ENCODE assay signal across 9 mouse cellular contexts in the genomic region with DNA sequence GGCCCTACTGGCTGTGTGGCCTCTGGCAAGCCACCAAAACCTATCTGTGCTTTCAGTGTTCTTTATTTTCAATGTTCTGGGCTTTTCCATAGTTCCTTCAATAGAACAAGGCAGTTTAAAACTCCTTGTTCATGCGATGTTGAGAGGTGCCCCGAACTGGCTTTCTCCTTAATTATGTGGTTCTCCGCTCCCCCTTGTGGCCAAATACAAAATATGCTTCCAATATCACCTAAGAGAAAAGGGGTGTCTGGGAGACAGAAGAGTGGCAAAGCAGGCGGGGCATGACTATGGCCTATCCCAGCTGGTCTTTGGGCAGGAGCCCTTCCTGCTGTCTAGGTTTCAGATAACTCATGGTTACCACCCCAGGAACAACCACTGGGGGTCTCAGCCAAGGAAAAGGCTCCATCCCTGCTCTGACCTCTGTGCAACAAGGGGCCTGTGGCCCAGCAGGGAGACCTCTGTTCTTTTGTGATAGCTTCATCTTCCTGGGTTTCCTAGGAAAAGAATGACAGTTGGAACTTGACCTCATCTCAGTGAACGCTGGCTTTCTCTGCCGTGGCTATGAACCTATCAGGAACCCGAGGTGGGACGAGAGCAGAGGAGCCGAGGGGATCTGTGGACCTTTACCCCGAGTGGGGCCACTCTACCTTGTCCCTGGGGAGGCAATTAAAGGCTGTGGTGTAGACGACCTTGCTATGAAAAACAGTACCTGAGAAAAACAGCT. TPM values are rescaled to one million over a fixed set of nuclear protein-coding genes. Genes with fewer than 3 reads are reported as not detected.
DNase-seq lines count a peak whose midpoint lies in the region; ATAC-seq and TF ChIP-seq lines count a peak whose summit lies in the region.
"Had no signal": no experiment of that assay in that cellular context is flagged by ENCODE, and none has a peak within 500 bp of the region (broad histone marks: within the 10 kb centered on the region; RNA-seq: fewer than 3 reads in every experiment).

No protein-coding gene starts in this region.

- TF ChIP-seq POLR2A in limb, embryonic 14.5 days (IDR thresholded peaks at IDR 0.05; ENCODE audit: borderline replicate concordance, extremely low read depth, insufficient read depth, insufficient read length): no peak

- H3K4me1 ChIP-seq in limb, embryonic 14.5 days (ENCODE audit: control insufficient read depth, insufficient read depth, low read length): no peaks in the 10 kb centered on the region
- no peaks in the 10 kb centered on the region for H3K4me1 ChIP-seq in limb, embryonic 10.5 days
- H3K4me1 ChIP-seq: neural tube, embryonic 13.5 days had no signal

- no peaks in the 10 kb centered on the region for H3K27me3 ChIP-seq in limb, embryonic 14.5 days (ENCODE audit: control insufficient read depth, insufficient read depth, low read length)
- no peaks in the 10 kb centered on the region for H3K27me3 ChIP-seq in limb, embryonic 10.5 days (ENCODE audit: low read depth, poor library complexity, severe bottlenecking)
- H3K27me3 ChIP-seq: neural tube, embryonic 13.5 days had no signal

- no peak for ATAC-seq in cerebellum, adult (ENCODE audit: insufficient number of reproducible peaks, low FRiP score, low TSS enrichment)
- no peak for ATAC-seq in limb, embryonic 14.5 days (ENCODE audit: low FRiP score, low read depth)

- no peak overlapping the region for H3K4me2 ChIP-seq in limb, embryonic 14.5 days (replicated peaks; ENCODE audit: low read depth, low read length, severe bottlenecking)
- H3K4me2 ChIP-seq: neural tube, embryonic 13.5 days had no signal

- WGBS in limb, embryonic 14.5 days: 66% methylated on average over 11 of the region's 11 CpGs
- 70% methylated on average over 11 of the region's 11 CpGs for WGBS in limb, embryonic 10.5 days

- no peak overlapping the region for H3K4me3 ChIP-seq in limb, embryonic 14.5 days (replicated peaks; ENCODE audit: low read length)
- no peak overlapping the region for H3K4me3 ChIP-seq in limb, embryonic 10.5 days
- H3K4me3 ChIP-seq: neural tube, embryonic 13.5 days had no signal

- no peak overlapping the region for H3K9ac ChIP-seq in limb, embryonic 14.5 days (ENCODE audit: low read depth, low read length, severe bottlenecking)
- H3K9ac ChIP-seq: neural tube, embryonic 13.5 days had no signal

- no peaks in the 10 kb centered on the region for H3K9me3 ChIP-seq in limb, embryonic 14.5 days (ENCODE audit: control insufficient read depth, low read length)
- no peaks in the 10 kb centered on the region for H3K9me3 ChIP-seq in limb, embryonic 10.5 days (replicated peaks)
- H3K9me3 ChIP-seq: neural tube, embryonic 13.5 days had no signal

- peak; percentile 64 to 76 for DNase-seq in cerebellum, postnatal 10 days
- peak; percentile 62 for DNase-seq in limb, embryonic 14.5 days (ENCODE audit: low spot score)
- DNase-seq in limb, embryonic 10.5 days (ENCODE audit: low spot score): no peak
- peak; percentile 33 for DNase-seq in c-Kit-positive CD71-positive TER-119-negative erythroid progenitor cells, embryonic 14.5 days (ENCODE audit: low read depth)
- peak; percentile 48 for DNase-seq in lung, postnatal 36 days
- no peak for DNase-seq in testis, postnatal 14 days (ENCODE audit: low spot score)
- DNase-seq in natural killer cell, adult 2 months (ENCODE audit: low spot score in 2 of 2): no peak

- no peak overlapping the region for H3K27ac ChIP-seq in limb, embryonic 14.5 days (replicated peaks; ENCODE audit: low read depth, low read length)
- no peak overlapping the region for H3K27ac ChIP-seq in limb, embryonic 10.5 days
- H3K27ac ChIP-seq: neural tube, embryonic 13.5 days had no signal

- no peaks in the 10 kb centered on the region for H3K36me3 ChIP-seq in limb, embryonic 14.5 days (ENCODE audit: control insufficient read depth, insufficient read depth, low read length)
- H3K36me3 ChIP-seq in limb, embryonic 10.5 days: no peaks in the 10 kb centered on the region
- H3K36me3 ChIP-seq: neural tube, embryonic 13.5 days had no signal

RNA-seq across cellular contexts. Expression of gene Gucy2d, which starts 7.5 kb away (rescaled TPM):
- polyA plus RNA-seq in limb, embryonic 14.5 days (2012; rRNA removed): 0.09 TPM in 1 of 2 replicates, not detected in the other
- not detected in 2 replicates for polyA plus RNA-seq in limb, embryonic 14.5 days (2014; fragmentation: Nextera tagmentation; extraction: Ambion mirVana)
- 0.05 TPM in 1 of 2 replicates, not detected in the other for polyA plus RNA-seq in limb, embryonic 10.5 days (2016; fragmentation: Nextera tagmentation; extraction: Ambion mirVana)
- polyA plus RNA-seq: neural tube, embryonic 13.5 days had no signal

RNA-seq across cellular contexts. Expression of gene Lrrc32, which starts 41.3 kb away (rescaled TPM):
- polyA plus RNA-seq in limb, embryonic 14.5 days (2012; rRNA removed): 12.3 and 16.1 TPM in 2 replicates
- polyA plus RNA-seq in limb, embryonic 14.5 days (2014; fragmentation: Nextera tagmentation; extraction: Ambion mirVana): 8.9 and 10.5 TPM in 2 replicates
- polyA plus RNA-seq in limb, embryonic 10.5 days (2016; fragmentation: Nextera tagmentation; extraction: Ambion mirVana): 2.8 and 3.6 TPM in 2 replicates

Comparison
In these comparisons a context has a peak if more than half of its experiments do, and no peak if none do; other contexts are left out.
1. DNase-seq: peak in cerebellum, postnatal 10 days (2 of 2), limb, embryonic 14.5 days (single experiment), c-Kit-positive CD71-positive TER-119-negative erythroid progenitor cells, embryonic 14.5 days (single experiment) and lung, postnatal 36 days (single experiment); none in limb, embryonic 10.5 days (single experiment), testis, postnatal 14 days (single experiment) and natural killer cell, adult 2 months (0 of 2).